Mouse (Mus musculus): ENCODE data around the gene Olfr1046. TPM values are rescaled to one million over a fixed set of nuclear protein-coding genes. Genes with fewer than 3 reads are reported as not detected.
"Not testable (repeated sequence)": the region's sequence is repeated elsewhere in the genome, so short reads cannot be mapped to it uniquely, and the experiment has no call there.

The Olfr1046 gene
- total RNA-seq (2021) = not detected
- long read RNA-seq, experiment 1 = 0 reads
- long read RNA-seq, experiment 2 = 0 reads

GRCm38 (mm10) chr2:86219214-86219613 lies at the start of gene Olfr1046:
Gene Olfr1046, minus strand, starts transcription at chr2:86219314.
- DNase-seq = no peak

- not testable (repeated sequence) for DNase-seq
Observed at GRCm38 (mm10) chr2:86258228-86258627, 39.1 kb upstream of the Olfr1046 start, which contains the start of gene Olfr1049. Gene Olfr1049, minus strand, starts transcription at chr2:86258328.

GRCm38 (mm10) chr2:86240189-86240588 lies 21.1 kb upstream of the Olfr1046 start, which contains the start of gene Olfr1048:
Gene Olfr1048, minus strand, starts transcription at chr2:86240289.
- no peak for DNase-seq

DNA sequence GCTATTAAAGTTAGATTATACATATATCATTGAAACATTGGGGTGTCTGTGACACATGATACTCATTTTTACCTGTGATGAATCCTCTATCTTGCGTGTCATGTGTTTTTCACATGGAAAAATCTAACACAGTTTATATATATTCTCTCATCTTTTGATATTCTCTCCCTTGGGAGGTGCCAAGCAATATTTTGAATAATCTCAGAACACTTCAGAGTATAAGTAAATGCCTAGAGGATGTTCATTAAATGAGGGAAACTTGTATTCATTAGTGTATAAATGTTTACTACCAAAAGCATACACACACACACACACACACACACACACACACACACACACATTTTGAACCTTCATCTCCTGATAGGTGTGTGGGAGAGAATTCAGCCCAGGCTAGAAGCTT lies 12.2 kb upstream of the Olfr1046 start, which contains the start of gene Olfr1047:
Gene Olfr1047 (minus strand): TSS at position 101 of the 400 bp plus-strand sequence.
- no peak for DNase-seq

DNA sequence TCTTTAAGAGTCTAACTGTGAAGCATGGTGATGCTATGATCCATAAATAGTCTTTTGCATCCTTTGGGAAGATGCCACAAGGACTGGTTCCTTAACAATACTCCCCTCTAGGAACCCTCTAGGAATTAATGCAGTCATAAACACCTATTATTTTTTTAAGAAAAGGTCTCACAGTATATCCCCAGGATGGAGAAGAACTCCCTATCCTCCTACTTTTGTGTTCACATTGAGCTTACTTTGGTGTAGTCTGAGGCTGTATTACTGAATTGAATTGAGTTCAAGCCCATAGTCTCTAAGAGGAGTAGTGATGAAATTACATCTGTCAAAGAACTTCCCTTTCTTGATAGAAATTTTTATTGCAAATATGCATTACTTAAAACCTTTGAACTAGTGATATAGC lies 16.2 kb downstream of the Olfr1046 start, which contains the start of gene Olfr1045:
Gene Olfr1045 (minus strand): TSS at position 101 of the 400 bp plus-strand sequence.
- DNase-seq = no peak

- no peak for DNase-seq
Observed at GRCm38 (mm10) chr2:86195863-86196262, 23.3 kb downstream of the Olfr1046 start.

DNA sequence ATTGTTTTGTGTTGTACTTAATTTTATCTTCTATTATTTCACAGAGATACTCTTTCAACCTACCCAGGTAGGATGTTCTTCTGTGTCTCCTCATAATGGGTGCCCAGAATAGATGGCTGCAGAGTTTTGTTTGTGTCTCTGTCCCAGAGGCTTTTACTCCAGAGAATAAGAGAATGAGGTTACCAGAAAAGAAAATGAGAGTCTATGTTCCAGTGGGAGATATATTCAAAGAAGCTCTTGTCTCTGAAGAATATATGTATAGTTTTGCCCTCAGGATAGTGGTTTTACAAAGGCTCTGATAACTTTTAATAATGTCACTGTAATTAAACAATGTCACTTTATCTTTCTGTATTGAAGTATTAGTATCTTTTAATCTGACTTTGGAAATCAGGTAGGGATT lies 33.5 kb downstream of the Olfr1046 start, which contains the start of gene Olfr52:
Gene Olfr52 (minus strand): TSS at position 101 of the 400 bp plus-strand sequence.
- DNase-seq = no peak

- no peak for DNase-seq
Observed at GRCm38 (mm10) chr2:86179950-86180349, 39.2 kb downstream of the Olfr1046 start.

DNA sequence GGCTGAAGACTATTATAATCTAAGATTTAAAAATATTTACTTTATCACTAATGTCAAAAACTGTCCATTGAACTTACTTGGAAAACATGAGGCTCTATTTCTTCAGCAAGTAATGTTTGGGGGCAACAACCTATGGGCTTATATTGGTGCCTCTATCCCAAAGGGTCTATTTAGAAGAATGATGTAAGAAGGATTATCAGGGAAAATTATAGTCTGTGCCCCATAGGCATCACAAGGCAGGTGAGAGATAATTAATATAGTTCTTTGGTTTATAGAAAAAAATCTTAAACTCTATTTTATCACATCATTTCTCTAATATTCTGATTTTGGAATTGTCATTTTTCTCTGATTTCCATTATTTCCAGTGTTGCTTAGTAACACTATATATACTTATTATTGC lies 41.4 kb downstream of the Olfr1046 start, which contains the start of gene Olfr1044:
Gene Olfr1044 (minus strand): TSS at position 101 of the 400 bp plus-strand sequence.
- DNase-seq = no peak

DNA sequence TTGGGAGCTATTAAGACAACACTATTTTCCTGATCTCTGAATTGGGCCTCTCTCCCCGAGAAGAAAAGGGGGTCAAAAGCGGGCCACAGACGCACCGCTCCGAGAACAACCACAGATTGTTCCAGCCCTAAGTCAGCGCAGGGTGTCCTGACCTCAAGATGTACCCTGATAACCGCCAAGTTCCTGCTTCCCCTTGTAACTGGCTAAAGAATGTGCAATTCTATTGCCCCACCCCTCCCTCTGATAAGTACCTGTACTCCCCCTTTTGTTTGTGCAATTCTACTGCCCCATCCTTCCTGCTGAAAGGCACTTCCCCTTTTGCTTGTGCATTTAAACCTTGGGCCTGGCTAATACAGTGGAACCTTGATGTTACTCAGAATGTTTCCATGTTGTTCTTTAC lies 43.7 kb downstream of the Olfr1046 start:
- DNase-seq = not testable (repeated sequence)

- DNase-seq = no peak
Observed at GRCm38 (mm10) chr2:86167422-86167821, 51.7 kb downstream of the Olfr1046 start, which contains the start of gene Olfr1043. Gene Olfr1043, minus strand, starts transcription at chr2:86167522.

Other genes with a start within 250 kb of the Olfr1046 start
- not detected for gene Olfr1029, start 245.4 kb downstream of the Olfr1046 start, total RNA-seq (2021)
- gene Olfr1030, start 240.0 kb downstream of the Olfr1046 start, total RNA-seq (2021) = not detected
- gene Olfr1031, start 229.0 kb downstream of the Olfr1046 start, total RNA-seq (2021) = not detected
- not detected for gene Olfr1032, start 213.8 kb downstream of the Olfr1046 start, total RNA-seq (2021)
- gene Olfr1033, start 198.7 kb downstream of the Olfr1046 start, total RNA-seq (2021) = under 1 TPM in 1 of 2 experiments, not detected in 1; 0.08 TPM
- not detected for gene Olfr1034, start 173.5 kb downstream of the Olfr1046 start, total RNA-seq (2021)
- gene Olfr1036, start 145.3 kb downstream of the Olfr1046 start, total RNA-seq (2021) = not detected
- gene Olfr1037, start 131.9 kb downstream of the Olfr1046 start, total RNA-seq (2021) = not detected
- gene Olfr1039, start 83.4 kb downstream of the Olfr1046 start, total RNA-seq (2021) = not detected
- not detected for gene Olfr1040, start 72.6 kb downstream of the Olfr1046 start, total RNA-seq (2021)
- gene Olfr1042, start 57.5 kb downstream of the Olfr1046 start, total RNA-seq (2021) = not detected
- gene Olfr1043, start 51.8 kb downstream of the Olfr1046 start, total RNA-seq (2021) = not detected
- gene Olfr1044, start 41.5 kb downstream of the Olfr1046 start, total RNA-seq (2021) = not detected
- gene Olfr52, start 33.6 kb downstream of the Olfr1046 start, total RNA-seq (2021) = not detected
- gene Olfr1045, start 16.3 kb downstream of the Olfr1046 start, total RNA-seq (2021) = not detected
- not detected for gene Olfr1047, start 12.1 kb upstream of the Olfr1046 start, total RNA-seq (2021)
- not detected for gene Olfr1048, start 21.0 kb upstream of the Olfr1046 start, total RNA-seq (2021)
- gene Olfr1049, start 39.0 kb upstream of the Olfr1046 start, total RNA-seq (2021) = not detected
- gene Olfr1051, start 59.8 kb upstream of the Olfr1046 start, total RNA-seq (2021) = not detected
- not detected for gene Olfr1052, start 73.1 kb upstream of the Olfr1046 start, total RNA-seq (2021)
- gene Olfr1053, start 96.0 kb upstream of the Olfr1046 start, total RNA-seq (2021) = not detected
- not detected for gene Olfr1054, start 116.1 kb upstream of the Olfr1046 start, total RNA-seq (2021)
- gene Olfr1055, start 131.0 kb upstream of the Olfr1046 start, total RNA-seq (2021) = not detected
- not detected for gene Olfr1056, start 143.2 kb upstream of the Olfr1046 start, total RNA-seq (2021)
- not detected for gene Olfr1057, start 159.1 kb upstream of the Olfr1046 start, total RNA-seq (2021)
- gene Olfr1058, start 169.2 kb upstream of the Olfr1046 start, total RNA-seq (2021) = not detected
- not detected for gene Olfr1061, start 194.7 kb upstream of the Olfr1046 start, total RNA-seq (2021)
- not detected for gene Olfr1062, start 207.4 kb upstream of the Olfr1046 start, total RNA-seq (2021)
- gene Olfr1065, start 231.3 kb upstream of the Olfr1046 start, total RNA-seq (2021) = not detected
- gene Olfr1066, start 237.0 kb upstream of the Olfr1046 start, total RNA-seq (2021) = not detected

Measured in gastrocnemius, postnatal 25 days (tissue).